Mouse (Mus musculus) CD8-positive naive resting alpha-beta T cell, adult 2 months (primary cell): ENCODE results near the gene Lclat1.

Experiments used
- DNase-seq, 2 experiments: peaks; one replicate each; pipeline ENCODE4 v3.0.0; 2022; ENCODE audit warnings: low read depth in 2 of 2, low spot score in 2 of 2

The Lclat1 gene

GRCm38 (mm10) chr17:73087045-73087910 is 20.5 kb upstream of the Lclat1 start:
- peak; percentile 47 to 63 for DNase-seq

GRCm38 (mm10) chr17:73091368-73091767 is 16.4 kb upstream of the Lclat1 start:
- no peak for DNase-seq

GRCm38 (mm10) chr17:73092103-73093097 is 15.4 kb upstream of the Lclat1 start:
- DNase-seq, result no peak

- no peak for DNase-seq
Measured at GRCm38 (mm10) chr17:73095070-73095469, 12.7 kb upstream of the Lclat1 start.

GRCm38 (mm10) chr17:73095585-73095984 is 12.2 kb upstream of the Lclat1 start:
- DNase-seq, result no peak

- peak; percentile 55 to 70 for DNase-seq
Measured at GRCm38 (mm10) chr17:73096484-73096883, 11.3 kb upstream of the Lclat1 start.

GRCm38 (mm10) chr17:73098636-73099035 is 9.1 kb upstream of the Lclat1 start:
- no peak for DNase-seq

- DNase-seq, result no peak
Measured at GRCm38 (mm10) chr17:73100396-73100795, 7.4 kb upstream of the Lclat1 start.

- no peak for DNase-seq
Measured at GRCm38 (mm10) chr17:73102538-73102937, 5.2 kb upstream of the Lclat1 start.

GRCm38 (mm10) chr17:73108170-73108887 is 544 bp downstream of the Lclat1 start:
- DNase-seq, result peak in 1 of 2 experiments; percentile 31

- DNase-seq, result no peak
Measured at GRCm38 (mm10) chr17:73108888-73109259, 1.1 kb downstream of the Lclat1 start.

- no peak for DNase-seq
Measured at GRCm38 (mm10) chr17:73112128-73112527, 4.3 kb downstream of the Lclat1 start.

GRCm38 (mm10) chr17:73112601-73113000 is 4.8 kb downstream of the Lclat1 start:
- no peak for DNase-seq

GRCm38 (mm10) chr17:73113230-73113629 is 5.4 kb downstream of the Lclat1 start:
- no peak for DNase-seq

GRCm38 (mm10) chr17:73118134-73118533 is 10.3 kb downstream of the Lclat1 start:
- DNase-seq, result no peak

- DNase-seq, result no peak
Measured at GRCm38 (mm10) chr17:73118702-73119101, 10.9 kb downstream of the Lclat1 start.

- no peak for DNase-seq
Measured at GRCm38 (mm10) chr17:73119150-73119549, 11.4 kb downstream of the Lclat1 start.

GRCm38 (mm10) chr17:73120545-73120944 is 12.8 kb downstream of the Lclat1 start:
- no peak for DNase-seq

- DNase-seq, result no peak
Measured at GRCm38 (mm10) chr17:73121726-73122125, 13.9 kb downstream of the Lclat1 start.

- DNase-seq, result no peak
Measured at GRCm38 (mm10) chr17:73126349-73126748, 18.6 kb downstream of the Lclat1 start.

GRCm38 (mm10) chr17:73126903-73127302 is 19.1 kb downstream of the Lclat1 start:
- no peak for DNase-seq
